Mouse (Mus musculus) A20 (cell line): ENCODE data around the gene Col17a1.

ENCODE experiments used
- DNase-seq: peaks from one replicate; pipeline ENCODE4 v3.0.0-alpha.2; 2011; ENCODE audit warnings: low read depth, low spot score

Col17a1 gene

GRCm38 (mm10) chr19:47691994-47692393 lies at the start of gene Col17a1:
Gene Col17a1, minus strand, starts transcription at chr19:47692094.
- no peak for DNase-seq

GRCm38 (mm10) chr19:47731931-47732330 lies 40.0 kb upstream of the Col17a1 start:
- peak; percentile 78 for DNase-seq

- DNase-seq, result peak; percentile 97
Measured at GRCm38 (mm10) chr19:47731071-47731881, 39.4 kb upstream of the Col17a1 start, which contains the start of gene Sfr1. Gene Sfr1, plus strand, starts transcription at chr19:47731682.

GRCm38 (mm10) chr19:47730691-47731070 lies 38.8 kb upstream of the Col17a1 start:
- peak; percentile 82 for DNase-seq

- DNase-seq, result no peak
Measured at GRCm38 (mm10) chr19:47725643-47726140, 33.8 kb upstream of the Col17a1 start.

GRCm38 (mm10) chr19:47724903-47725302 lies 33.0 kb upstream of the Col17a1 start:
- DNase-seq, result no peak

GRCm38 (mm10) chr19:47722471-47722870 lies 30.6 kb upstream of the Col17a1 start:
- DNase-seq, result no peak

- DNase-seq, result no peak
Measured at GRCm38 (mm10) chr19:47719147-47719546, 27.3 kb upstream of the Col17a1 start.

- DNase-seq, result no peak
Measured at GRCm38 (mm10) chr19:47716144-47716543, 24.2 kb upstream of the Col17a1 start.

GRCm38 (mm10) chr19:47713457-47713856 lies 21.6 kb upstream of the Col17a1 start:
- DNase-seq, result no peak

- no peak for DNase-seq
Measured at GRCm38 (mm10) chr19:47710376-47710775, 18.5 kb upstream of the Col17a1 start.

- DNase-seq, result no peak
Measured at GRCm38 (mm10) chr19:47705772-47706309, 13.9 kb upstream of the Col17a1 start.

GRCm38 (mm10) chr19:47705080-47705771 lies 13.3 kb upstream of the Col17a1 start:
- no peak for DNase-seq

GRCm38 (mm10) chr19:47700509-47700908 lies 8.6 kb upstream of the Col17a1 start:
- DNase-seq, result no peak

GRCm38 (mm10) chr19:47699743-47700142 lies 7.8 kb upstream of the Col17a1 start:
- no peak for DNase-seq

GRCm38 (mm10) chr19:47698266-47698665 lies 6.4 kb upstream of the Col17a1 start:
- no peak for DNase-seq

GRCm38 (mm10) chr19:47697067-47697466 lies 5.2 kb upstream of the Col17a1 start:
- DNase-seq, result no peak

- DNase-seq, result no peak
Measured at GRCm38 (mm10) chr19:47696411-47696810, 4.5 kb upstream of the Col17a1 start.

- no peak for DNase-seq
Measured at GRCm38 (mm10) chr19:47695725-47696124, 3.8 kb upstream of the Col17a1 start.

GRCm38 (mm10) chr19:47689592-47689991 lies 2.3 kb downstream of the Col17a1 start:
- DNase-seq, result no peak

GRCm38 (mm10) chr19:47678675-47679074 lies 13.2 kb downstream of the Col17a1 start:
- no peak for DNase-seq

GRCm38 (mm10) chr19:47674419-47674818 lies 17.5 kb downstream of the Col17a1 start:
- peak; percentile 60 for DNase-seq
